Mouse (Mus musculus): ENCODE results near the gene Rasgrp3.
"Not testable (repeated sequence)": the region's sequence is repeated elsewhere in the genome, so short reads cannot be mapped to it uniquely, and the experiment has no call there.

Gene Rasgrp3

DNA sequence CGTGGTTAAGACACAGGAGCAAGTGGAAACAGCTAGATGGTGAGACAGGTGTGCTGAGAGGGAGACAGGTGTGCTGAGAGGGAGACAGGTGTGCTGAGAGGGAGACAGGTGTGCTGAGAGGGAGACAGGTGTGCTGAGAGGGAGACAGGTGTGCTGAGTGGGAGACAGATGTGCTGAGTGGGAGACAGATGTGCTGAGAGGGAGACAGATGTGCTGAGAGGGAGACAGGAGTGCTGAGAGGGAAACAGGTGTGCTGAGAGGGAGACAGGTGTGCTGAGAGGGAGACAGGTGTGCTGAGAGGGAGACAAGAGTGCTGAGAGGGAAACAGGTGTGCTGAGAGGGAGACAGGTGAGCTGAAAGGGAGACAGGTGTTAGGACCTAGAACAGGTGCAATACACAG lies 27.5 kb downstream of the Rasgrp3 start:
- not testable (repeated sequence) for DNase-seq

DNA sequence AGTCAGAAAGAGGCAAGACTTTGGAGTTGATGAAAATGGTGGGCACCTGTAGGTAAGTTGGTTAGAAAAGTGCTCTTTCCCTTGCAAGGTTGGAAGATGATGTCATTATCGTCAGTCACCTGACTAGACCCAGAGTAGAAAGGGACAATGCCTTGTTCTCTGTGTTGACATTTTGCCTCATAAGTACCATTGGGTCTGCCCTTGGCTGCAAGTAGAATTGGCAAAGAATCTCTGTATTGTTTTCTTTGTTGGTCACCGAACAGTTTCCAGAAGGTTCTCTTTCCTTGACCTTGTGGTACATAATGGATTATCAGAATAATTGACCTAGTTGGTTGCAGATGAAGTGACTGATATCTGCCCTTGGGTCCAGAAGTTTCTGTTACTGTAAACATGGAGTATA lies 27.9 kb downstream of the Rasgrp3 start:
- no peak for DNase-seq

DNA sequence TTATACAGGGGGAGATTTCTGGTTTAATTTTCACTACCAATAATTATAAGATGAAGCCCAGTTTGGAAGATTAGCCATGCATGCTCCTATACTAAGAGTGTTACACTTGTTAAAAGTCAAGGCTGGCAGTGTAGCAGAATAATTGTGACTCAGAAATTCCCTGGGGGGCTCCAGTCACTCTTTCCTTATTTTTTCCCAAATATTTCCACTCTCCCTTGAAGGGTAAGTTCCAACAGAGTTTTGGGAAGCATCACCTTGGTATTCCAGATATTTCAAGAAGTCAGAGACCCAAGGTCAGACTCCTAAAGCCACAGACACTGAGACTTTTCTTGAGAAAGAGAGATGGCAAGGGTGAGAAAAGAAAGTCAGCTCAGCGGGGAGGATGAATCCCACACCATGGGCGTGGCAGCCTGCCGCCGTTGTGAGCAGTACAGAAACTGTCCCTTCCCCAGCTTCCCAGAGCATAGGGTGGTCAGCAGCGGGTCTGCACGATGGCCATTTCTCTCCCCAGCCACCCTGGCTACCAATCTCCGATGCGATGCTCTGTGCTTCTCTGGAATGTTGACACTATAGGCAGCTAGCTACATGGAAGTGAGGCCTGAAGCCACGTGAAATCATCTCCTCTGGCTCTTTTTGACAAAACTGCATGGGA lies 28.8 kb downstream of the Rasgrp3 start:
- DNase-seq, result no peak

DNA sequence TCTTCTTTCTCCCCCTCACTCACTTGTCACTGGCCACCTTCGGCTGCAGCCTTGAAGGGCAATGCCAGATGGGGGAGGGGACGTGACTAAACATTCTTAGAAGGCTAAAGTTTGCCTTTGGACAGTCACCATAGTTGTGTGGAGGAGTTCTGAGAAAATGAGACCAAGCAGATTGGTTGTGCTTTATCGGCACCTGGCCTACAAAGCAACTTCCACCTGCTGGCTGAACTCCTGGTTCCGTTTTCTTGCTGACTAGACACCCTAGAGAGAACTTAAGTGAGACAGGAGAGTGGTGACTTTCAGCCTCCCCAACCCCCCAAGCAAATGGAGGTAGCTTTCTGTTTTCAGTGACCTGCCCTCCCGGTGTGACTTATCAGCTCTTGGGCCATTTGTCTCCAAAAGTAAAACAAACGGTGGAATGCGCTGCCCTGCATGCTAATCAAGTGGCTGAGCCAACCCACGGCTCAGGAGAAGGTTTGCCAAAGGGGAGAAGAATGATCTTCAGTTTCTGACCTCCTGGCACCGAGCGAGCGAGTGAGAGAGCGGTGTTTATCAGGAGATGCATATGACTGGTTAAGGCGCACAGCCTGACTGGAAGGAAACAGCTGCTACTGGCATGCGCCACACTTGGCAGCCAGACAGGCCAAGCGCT lies 29.4 kb downstream of the Rasgrp3 start:
- peak; percentile 63 for DNase-seq

DNA sequence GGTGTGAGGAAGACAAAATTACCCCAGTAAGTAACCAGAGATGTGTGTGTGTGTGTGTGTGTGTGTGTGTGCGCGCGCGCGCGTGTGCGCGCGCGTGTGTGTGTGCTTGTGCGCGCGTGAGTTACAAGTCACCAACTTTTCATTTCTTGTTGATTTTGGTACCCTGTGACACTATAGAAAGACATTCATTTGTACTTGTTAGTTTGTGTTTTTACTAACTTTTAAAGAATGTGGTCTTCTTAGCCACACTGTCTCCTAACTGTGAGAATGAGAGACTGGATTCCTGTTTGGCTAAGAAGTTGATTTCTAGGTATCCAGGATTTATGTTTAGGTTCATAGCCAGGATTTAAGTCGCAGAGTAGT lies 29.9 kb downstream of the Rasgrp3 start:
- no peak for DNase-seq

DNA sequence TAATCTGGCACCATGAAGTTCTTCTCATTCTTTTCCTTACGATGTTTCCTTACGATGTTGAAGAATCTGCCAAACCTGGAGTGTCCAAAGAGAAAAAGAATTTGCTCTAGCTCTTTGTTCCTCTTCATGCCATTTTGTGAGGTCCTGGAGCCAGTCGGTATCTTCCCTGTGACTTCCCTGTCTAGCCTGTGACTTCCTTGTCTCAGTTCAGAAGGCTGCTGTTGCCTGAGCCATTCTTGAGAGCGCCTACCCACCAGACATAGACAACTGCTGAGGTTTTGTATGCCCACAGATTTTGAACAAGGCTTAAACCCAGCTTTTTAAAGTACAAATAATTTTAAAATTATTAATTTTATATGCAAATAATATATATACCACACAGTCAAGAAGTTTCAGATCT lies 31.3 kb downstream of the Rasgrp3 start:
- no peak for DNase-seq

DNA sequence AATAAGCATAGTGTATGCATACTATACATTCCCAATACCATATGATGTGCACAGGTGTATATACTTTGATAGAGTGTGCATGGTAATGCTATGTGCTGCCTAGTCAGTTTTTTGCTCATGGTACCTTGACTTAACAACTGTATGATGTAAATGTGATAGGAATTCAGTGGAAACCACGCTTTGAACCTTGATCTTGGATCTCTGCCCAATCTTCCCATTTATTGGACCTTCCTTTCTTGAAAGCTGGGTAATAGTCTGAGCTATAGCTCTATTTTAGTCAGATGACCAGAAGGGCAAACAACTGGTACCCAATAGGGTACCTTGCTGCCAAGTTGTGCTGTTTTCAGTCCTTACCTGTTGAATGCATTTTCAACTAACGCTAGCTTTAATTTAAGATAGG lies 31.8 kb downstream of the Rasgrp3 start:
- DNase-seq, result no peak

DNA sequence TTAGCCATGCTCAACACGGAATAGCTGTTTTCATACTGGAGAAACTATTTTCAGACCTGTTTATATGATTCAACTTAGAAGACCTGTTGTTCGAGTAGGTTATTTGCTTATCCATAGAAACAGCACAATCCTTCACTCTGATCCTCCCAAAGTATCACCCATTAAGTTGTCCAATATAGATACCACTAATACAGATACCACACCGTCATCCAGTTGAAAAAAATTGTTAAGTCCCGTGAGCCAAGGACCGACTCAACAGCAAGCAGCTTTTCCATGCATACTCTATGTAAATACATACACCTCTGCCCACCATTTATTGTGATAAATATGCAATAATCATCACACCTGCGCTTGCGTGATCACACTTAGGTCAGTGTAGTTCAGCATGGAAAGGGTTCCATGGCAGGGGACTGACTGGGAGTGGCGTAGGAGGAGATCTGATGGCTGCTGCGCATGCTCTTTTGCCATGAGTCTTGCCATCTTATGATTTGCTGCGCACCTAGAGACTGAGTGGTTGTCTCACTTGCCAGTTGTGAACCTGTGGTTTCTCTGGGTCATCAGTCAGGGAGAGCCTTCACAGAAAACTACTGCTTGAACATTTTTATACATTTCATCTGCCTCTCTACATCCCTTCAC lies 32.9 kb downstream of the Rasgrp3 start:
- no peak for DNase-seq

DNA sequence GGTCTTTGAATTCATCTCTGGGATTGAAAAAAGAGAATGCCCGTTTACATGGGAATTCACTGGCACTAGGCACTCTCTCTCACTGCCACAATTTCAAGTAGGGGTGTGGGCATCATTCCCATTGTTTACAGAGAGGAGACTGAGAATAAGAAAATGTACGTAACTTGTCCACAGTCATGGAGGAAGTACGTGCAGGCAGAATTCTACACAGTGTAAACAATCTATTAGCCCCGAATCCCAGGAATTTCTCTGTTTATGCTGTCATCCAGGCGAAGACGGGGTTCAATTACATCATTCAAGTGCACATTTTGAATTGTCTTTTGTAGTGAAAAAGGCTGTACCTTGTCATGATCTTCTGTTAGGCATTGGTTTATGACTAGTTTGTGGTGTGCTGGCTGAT lies 34.6 kb downstream of the Rasgrp3 start:
- DNase-seq, result no peak

DNA sequence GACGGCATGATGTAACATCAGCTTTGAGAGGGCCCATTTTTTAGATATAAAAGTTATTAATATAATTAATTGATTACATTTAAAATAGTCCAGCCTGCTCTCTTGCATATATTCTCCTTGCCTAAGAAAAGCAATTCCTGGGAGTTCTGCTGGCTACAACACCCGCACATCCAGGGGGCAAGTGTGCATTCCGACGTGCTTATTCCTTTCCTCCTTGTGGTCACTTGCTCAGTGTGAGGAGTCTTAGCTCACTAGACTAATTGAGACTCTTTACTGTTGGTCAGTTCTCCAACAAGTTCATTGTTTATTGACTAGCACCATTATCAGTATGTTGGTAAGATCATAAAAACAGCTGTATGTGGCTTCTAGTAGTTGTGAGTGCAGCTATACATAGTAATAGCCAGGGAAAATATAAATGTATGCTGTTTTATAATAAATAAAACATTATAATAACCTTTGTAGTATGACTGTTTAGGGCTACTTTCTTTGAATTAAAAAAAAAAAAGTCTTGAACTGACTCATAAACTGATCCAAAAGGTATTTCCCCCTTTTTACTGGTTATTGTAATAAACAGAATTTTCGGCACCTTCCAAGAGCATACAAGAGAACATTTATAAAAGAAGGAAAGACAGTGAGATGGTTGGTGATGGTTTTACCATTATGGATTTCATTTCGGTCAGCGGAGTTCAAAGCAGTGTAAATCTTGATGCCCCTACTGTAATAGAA lies 35.4 kb downstream of the Rasgrp3 start:
- DNase-seq, result no peak

DNA sequence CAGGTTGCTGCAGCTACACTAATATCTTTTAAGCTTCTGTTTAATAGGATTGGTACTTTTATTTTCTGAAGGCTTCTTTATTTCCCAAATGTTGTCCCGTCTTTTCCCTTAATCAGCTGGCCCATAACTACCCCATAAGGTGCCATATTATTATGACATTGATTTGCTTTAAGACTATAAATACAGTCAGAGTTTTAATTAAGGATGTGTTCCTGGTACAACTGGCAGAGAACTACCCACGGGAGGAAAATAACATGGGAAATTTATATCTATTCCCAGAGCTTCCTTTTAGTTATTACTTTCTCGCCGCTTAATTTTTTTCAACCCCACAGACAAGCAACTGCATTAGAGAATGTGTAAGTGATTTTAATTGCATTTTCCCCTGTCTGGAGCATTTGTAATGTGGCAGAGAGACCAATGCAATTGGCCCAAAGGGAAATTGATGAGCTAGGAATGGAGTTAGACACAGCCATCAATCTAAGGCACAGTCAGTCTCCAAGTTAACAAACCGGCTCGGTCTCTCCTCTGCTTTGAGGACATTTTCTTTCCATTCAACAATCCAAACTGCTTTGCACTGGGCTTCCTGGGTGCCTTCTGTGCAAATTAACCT lies 36.1 kb downstream of the Rasgrp3 start:
- no peak for DNase-seq

DNA sequence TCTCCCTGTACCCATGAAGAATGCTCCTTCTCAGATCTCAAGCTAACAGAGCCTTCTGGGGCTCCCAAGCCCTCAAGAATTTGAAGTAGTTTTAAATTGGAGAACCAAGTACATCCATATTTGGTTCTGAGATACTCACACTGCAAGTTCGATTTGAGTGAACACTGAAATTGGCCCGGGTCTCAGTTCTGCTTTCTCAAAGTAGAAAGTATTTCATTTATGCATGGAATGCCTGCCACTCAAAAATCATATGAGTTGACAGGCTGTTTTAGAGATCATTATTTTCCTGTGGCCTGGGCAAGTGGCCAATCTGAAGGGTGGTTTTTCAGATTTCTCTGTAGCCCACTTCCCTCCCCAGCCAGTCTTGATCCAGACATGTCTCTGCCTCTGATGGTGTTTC lies 36.7 kb downstream of the Rasgrp3 start:
- no peak for DNase-seq

DNA sequence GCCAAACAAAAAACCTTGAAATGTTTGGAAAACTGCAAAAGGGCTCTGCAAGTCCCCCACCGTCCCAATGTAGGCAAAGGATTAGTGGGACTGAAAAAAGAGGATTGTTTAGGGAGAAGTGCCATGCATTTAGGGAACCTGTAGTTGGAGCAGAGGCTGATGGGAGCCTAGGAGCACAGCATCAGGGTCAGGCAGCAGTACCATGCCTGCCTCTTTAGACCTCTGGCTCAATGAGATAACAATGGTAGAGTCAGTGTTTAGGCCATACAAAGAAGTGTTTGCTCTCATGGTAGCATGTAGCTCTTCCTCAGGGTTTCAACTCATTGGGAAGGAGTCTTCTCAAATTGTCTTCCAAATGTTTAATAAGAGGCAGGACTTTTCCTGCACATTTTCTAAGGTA lies 40.3 kb downstream of the Rasgrp3 start:
- no peak for DNase-seq

DNA sequence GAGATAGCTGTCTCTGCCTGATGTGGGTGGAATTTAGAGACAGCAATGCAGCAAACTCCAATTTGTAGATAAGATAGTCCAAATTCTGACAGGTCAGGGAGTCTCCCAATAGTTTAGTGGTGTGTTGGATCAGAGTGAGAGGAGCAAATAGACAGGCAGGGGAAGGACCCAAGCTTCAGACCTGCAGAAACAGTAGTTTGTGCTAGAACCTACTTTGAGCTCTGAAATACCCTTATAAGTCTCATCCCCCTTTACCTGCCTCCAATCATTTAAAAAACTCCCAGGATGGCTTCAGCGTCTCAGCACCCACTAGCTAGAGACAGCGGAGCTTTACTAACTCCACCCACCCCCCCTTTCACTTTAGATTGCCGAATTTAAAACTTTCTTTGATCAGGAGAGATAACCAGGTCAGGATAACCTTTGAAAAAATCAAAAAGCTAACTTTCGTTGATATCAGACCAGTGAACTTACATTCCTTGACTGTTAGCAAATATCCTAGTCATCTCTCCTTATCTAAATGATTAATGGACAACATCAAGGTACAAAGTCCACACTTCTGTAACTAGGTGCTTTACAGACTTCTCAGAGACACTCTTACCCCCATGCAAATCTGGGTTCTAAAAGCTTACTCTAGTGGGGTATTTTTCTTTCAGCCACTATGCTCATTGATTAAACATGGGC lies 41.2 kb downstream of the Rasgrp3 start:
- DNase-seq, result no peak

DNA sequence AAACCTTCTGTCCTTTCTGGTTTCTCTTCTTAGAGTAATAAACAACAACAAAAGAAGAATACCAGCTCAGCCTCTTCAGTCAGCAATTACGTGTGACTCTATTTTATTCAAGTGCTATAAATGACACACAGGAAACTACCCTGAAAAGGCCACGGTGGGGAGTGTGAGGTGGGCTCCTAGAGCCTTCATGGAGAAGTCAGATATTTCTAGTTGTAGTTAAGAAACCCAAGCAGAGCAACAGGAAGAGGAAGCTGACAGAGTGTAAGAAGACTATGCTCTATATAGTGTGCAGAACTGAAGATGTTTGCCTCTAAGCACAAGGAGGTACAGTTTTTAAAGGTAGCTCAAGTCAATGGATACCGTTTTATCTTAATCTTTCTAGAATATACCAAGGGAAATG lies 42.0 kb downstream of the Rasgrp3 start:
- DNase-seq, result no peak

DNA sequence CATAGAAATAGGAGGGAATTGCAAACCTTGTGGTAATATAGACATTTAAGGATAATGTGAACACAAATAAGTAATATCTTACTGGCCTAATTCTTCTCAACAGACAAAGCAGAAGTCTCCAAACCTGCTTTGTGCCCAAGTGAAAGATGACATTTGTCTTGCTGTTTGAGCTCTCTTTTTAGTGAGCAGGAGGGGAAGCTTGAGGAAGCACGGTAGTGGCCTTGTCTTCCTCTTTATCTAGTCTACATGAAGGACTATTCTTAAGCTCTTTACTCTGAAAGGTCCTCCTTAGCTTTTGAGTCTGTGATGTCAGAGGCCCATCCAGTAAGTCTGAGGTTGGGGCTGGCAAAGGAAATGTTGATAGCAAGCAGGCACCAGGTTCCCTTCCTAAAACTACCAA lies 43.1 kb downstream of the Rasgrp3 start:
- DNase-seq, result no peak

DNA sequence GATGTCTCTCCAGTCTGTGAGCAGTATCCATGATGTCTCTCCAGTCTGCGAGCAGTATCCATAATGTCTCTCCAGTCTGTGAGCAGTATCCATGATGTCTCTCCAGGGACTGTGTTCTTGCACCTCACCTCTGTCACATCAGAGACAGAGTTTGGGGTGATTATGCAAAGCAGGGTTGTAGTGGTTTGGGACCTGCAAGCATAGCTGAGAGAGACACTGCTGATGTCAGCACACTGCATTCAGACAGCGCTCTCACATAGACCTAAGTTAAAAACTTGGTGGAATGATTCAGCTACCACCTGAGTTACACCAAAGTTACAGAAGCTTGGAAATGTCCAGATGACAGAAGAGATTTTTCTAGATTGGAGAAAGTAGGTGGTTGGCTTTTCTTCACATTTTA lies 44.0 kb downstream of the Rasgrp3 start:
- DNase-seq, result no peak

DNA sequence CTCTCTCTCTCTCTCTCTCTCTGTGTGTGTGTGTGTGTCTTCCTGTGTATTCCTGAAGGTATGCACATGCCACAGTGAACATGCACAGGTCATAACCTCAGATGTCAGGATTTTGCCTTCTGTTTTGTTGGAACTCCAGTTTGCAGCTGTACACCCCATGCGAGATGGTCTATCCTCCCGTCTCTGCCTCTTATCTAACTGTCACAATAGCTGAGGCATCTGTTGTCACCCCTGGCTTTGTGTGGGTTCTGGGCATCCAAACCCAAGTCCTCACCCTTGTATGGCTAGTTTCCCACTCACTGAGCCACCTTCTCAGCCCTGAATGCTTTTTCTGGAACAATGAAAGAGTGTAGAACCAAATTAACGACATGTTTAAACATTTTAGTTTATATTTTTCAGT lies 44.7 kb downstream of the Rasgrp3 start:
- no peak for DNase-seq

DNA sequence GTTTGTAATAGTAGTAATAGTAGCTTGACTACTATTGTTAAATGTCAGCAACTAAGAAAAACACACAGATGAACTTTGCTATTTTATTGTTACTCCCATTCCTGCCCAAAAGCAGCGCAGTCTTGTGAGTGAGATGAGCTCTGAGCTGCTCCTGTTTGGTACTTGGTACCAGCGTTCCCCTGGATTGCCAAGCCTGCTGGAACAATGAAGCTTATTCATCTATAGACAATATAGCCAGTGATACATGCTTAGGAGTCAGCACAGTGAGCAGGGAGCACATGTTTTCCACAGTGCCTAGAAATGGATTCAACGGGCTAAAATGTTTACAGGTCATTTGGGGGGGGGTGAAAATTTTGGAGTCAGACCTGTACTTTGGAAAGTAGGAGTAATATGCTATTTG lies 50.5 kb downstream of the Rasgrp3 start:
- DNase-seq, result no peak

DNA sequence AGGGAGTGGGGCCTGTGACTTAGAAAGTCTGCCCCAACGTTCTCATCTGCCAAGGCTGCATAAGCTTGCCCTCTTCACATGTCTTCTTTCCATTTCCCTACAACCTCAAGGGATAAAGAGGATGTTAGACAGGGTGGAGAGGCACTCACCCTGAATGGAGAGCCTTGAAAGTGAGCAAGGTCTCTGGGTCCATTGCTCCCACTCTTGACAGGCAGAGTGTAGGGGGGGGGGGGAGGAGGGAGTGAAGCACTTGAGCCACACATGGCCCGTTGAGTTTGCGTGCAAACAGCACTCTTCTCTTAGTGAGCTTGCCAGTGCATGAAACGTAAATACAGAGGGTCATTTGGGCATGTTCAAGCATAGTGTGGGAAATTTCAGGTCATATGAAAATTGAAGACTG lies 59.5 kb downstream of the Rasgrp3 start:
- no peak for DNase-seq

DNA sequence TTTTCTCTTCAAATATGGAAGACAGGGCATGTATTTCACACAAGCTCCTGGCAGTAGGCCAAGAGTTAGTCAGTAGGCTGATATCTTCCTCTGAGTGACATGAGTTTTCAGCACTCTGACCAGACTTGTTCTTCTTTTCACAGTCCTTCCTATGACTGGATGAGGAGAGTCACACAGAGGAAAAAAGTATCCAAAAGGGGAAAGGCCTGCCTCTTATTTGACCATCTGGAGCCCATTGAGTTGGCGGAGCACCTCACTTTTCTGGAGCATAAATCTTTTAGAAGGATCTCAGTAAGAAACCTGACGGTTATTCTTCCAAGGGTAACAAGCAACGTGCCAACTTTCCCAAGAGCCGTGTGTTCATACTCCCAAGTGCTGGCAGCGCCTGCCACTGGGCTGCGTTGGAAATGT lies 62.5 kb downstream of the Rasgrp3 start:
- DNase-seq, result no peak

DNA sequence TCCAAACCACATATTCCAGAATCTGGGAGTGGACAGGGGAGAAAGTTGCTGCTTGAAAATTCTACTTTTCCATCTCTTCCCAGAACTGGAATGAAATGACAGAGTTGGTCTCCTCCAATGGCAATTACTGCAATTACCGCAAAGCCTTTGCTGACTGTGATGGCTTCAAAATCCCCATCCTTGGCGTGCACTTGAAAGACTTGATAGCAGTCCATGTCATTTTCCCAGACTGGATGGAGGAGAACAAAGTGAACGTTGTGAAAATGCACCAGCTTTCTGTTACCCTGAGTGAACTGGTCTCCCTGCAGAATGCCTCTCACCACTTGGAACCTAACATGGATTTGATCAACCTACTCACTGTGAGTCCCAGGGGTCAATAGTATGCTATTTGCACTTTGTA lies 67.3 kb downstream of the Rasgrp3 start:
- DNase-seq, result no peak

DNA sequence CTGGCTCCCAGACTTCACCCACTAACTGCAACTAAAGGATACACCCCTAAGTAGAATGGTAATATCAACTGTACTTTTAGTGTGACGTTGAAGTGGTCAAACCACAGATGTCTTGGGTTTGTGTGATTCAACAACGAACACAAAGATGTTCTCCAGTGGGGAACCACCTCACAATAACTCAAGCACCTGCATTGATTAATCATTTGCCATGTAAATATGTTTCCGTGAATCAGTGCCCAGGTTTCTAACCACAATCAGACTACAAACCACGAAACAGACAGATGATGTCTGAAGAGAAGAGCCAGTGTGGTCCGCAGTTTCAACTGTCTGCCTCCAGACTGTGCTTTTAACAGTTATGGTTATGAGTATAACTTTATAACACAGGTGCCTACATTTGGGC lies 69.4 kb downstream of the Rasgrp3 start:
- DNase-seq, result no peak
